Mouse (Mus musculus) neural tube, embryonic 15.5 days (tissue): ENCODE measurements around the gene Tenm2. TPM values are rescaled to one million over a fixed set of nuclear protein-coding genes. Genes with fewer than 3 reads are reported as not detected.

Experiments used
- ATAC-seq: fragments of 200-750 bp; cut with Nextera tagmentation; 2 replicates; pipeline ENCODE4 v1.8.0; 2017; ENCODE audit warnings: mild to moderate bottlenecking, moderate TSS enrichment, moderate library complexity; ENCODE audit not compliant: low FRiP score
- H3K27ac ChIP-seq: fragments of 300-500 bp; sonication (generic); replicated peaks from 2 replicates; pipeline ENCODE4 v1.5.1; 2015; ENCODE audit warnings: mild to moderate bottlenecking, inconsistent platforms
- H3K27me3 ChIP-seq: fragments of 300-500 bp; sonication (generic); replicated peaks from 2 replicates; pipeline ENCODE4 v1.6.1; 2015; ENCODE audit warnings: inconsistent platforms
- H3K36me3 ChIP-seq: fragments of 300-500 bp; sonication (generic); 2 replicates; pipeline ENCODE4 v1.6.1; 2015; ENCODE audit warnings: inconsistent platforms
- H3K4me1 ChIP-seq: fragments of 300-500 bp; sonication (generic); 2 replicates; pipeline ENCODE4 v1.6.1; 2015; ENCODE audit warnings: inconsistent platforms
- H3K4me2 ChIP-seq: fragments of 300-500 bp; sonication (generic); 2 replicates; pipeline ENCODE4 v1.6.1; 2015; ENCODE audit warnings: inconsistent platforms, mild to moderate bottlenecking, moderate library complexity
- H3K4me3 ChIP-seq: fragments of 300-500 bp; sonication (generic); replicated peaks from 2 replicates; pipeline ENCODE4 v1.5.1; 2015; ENCODE audit warnings: mild to moderate bottlenecking, inconsistent platforms
- H3K9ac ChIP-seq: fragments of 300-500 bp; sonication (generic); replicated peaks from 2 replicates; pipeline ENCODE4 v1.6.1; 2015; ENCODE audit warnings: mild to moderate bottlenecking, inconsistent platforms
- H3K9me3 ChIP-seq: fragments of 300-500 bp; sonication (generic); replicated peaks from 2 replicates; pipeline ENCODE4 v1.6.1; 2016; ENCODE audit warnings: inconsistent platforms
- WGBS: fragments of 180-500 bp; shearing (Covaris S2); methylation state at CpG from one replicate; pipeline ENCODE4 v1.1.7; 2015; ENCODE audit warnings: mixed read lengths; 5-methylcytosine and 5-hydroxymethylcytosine counted together
- polyA plus RNA-seq: library from polyadenylated mRNA; unstranded; fragments of >200 nt; fragmentation: Nextera tagmentation; extraction: Ambion mirVana; gene quantifications from 2 replicates; pipeline ENCODE4 v1.2.1, GENCODE M21; 2015

Tenm2 gene
- polyA plus RNA-seq, 1 experiment from 2014 or later: 34.7 TPM

DNA sequence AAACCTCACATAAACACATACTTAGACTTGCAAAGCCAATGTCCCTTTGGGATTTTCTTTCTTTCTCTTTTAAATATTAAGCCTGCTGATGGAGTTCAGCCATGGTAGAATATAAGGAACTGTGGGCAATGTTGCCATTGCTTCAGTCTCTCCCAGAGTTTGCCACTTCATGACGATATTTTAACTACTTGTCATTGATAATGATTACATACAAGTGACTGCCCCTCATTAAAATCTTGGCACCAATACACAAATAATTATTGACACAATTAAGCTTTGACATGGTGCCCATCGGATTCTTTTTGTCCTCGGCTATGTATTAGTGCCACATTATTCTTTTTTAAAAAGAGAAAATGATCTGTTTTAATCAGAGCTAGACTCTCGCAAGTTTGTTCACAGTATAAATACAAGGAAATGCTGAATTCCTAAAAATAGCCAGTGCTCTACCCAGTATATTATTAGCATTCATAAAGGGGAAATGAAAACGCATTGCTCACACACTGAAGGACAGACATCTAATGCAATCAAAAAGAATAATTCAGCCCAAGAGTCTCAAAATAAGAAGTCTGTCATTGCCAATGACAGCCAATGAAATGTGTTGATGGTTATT lies 158.7 kb downstream of the Tenm2 start:
- Histone ChIP-seq H3K4me3 (no peak overlapping the region), H3K4me1 (no peaks in the 10 kb centered on the region), H3K9ac (no peak overlapping the region), H3K27me3 (no peaks in the 10 kb centered on the region), H3K4me2 (no peak overlapping the region), H3K9me3 (no peaks in the 10 kb centered on the region), H3K36me3 (no peaks in the 10 kb centered on the region), H3K27ac (no peak overlapping the region)
- no peak for ATAC-seq
- 71% methylated on average over 5 of the region's 5 CpGs for WGBS

- Histone ChIP-seq H3K9me3 (no peaks in the 10 kb centered on the region), H3K4me2 (no peak overlapping the region), H3K27ac (no peak overlapping the region), H3K27me3 (no peaks in the 10 kb centered on the region), H3K4me3 (no peak overlapping the region), H3K36me3 (no peaks in the 10 kb centered on the region), H3K9ac (no peak overlapping the region), H3K4me1 (no peaks in the 10 kb centered on the region)
- WGBS: 88% methylated on average over 10 of the region's 10 CpGs
- no peak for ATAC-seq
Measured at GRCm38 (mm10) chr11:37075349-37075748, 160.4 kb downstream of the Tenm2 start.

DNA sequence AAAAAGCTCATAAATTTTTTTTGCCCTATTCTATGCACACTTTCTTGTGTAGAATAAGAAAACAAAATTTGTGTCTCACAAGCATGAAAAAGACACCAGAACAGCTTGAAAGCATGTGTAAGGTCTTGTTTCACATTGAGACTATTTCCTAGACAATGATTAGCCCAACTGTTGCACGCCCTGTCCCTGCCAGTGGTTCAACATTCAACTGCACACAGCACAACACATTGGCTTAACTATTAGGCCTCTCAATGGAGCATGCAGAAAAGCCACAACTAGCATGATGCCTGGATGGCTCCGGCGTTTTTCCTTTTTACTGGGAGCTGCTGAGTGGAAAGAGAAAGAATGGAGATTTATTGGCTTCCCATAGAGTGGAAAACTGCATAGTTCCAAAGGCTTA lies 170.3 kb downstream of the Tenm2 start:
- no peak overlapping the region for H3K4me2 ChIP-seq
- H3K27me3 ChIP-seq: no peaks in the 10 kb centered on the region
- no peaks in the 10 kb centered on the region for H3K4me1 ChIP-seq
- no peak overlapping the region for H3K27ac ChIP-seq
- 24% methylated on average over 3 of the region's 3 CpGs for WGBS
- no peak overlapping the region for H3K9ac ChIP-seq
- no peaks in the 10 kb centered on the region for H3K9me3 ChIP-seq
- no peaks in the 10 kb centered on the region for H3K36me3 ChIP-seq
- no peak overlapping the region for H3K4me3 ChIP-seq
- ATAC-seq: no peak

DNA sequence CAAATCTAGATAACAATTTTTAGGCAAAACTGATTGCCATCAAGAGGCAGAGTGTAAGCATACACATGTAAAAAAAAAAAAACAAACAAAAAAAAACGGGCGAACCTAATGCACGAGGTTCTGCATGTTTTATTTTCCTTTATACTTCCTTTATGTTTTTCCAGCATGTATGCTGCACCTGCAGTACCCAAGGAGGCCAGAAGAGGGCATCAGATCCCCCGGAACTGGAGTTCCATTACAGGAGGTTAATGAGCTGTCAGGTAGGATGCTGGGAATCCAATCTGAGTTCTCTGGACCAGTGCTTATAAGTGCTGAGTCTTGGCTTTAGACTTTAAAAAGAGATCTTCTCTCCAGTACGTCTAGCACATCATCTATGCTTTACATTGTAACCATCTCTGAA lies 189.1 kb downstream of the Tenm2 start:
- no peaks in the 10 kb centered on the region for H3K27me3 ChIP-seq
- WGBS: 62% methylated on average over 5 of the region's 5 CpGs
- no peaks in the 10 kb centered on the region for H3K9me3 ChIP-seq
- no peaks in the 10 kb centered on the region for H3K36me3 ChIP-seq
- H3K4me2 ChIP-seq: no peak overlapping the region
- no peak overlapping the region for H3K9ac ChIP-seq
- ATAC-seq: no peak
- 0 out of 2 replicates have a peak, but pooled peaks cover under 1% of the 10 kb centered on the region for H3K4me1 ChIP-seq
- H3K27ac ChIP-seq: no peak overlapping the region
- H3K4me3 ChIP-seq: no peak overlapping the region

DNA sequence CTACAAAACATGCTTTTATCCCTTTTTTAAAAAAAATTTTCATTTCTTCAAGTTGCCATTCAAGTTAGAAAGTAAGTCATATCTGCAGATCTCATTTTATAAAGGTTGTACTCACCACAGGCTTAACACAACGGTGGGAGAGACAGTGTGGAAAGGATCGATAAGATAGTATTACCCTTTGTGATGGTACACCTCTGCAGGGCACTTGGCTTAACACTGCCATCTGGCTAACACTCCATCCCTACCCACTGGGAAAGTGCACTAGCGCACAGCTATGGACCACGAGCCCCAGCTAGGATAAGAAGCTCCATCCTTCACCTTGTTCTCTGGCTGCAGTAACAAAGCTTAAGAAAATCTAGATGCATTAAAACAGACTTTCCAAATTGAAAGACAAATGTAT lies 194.5 kb downstream of the Tenm2 start:
- Histone ChIP-seq H3K4me2 (no peak overlapping the region), H3K36me3 (no peaks in the 10 kb centered on the region), H3K9ac (no peak overlapping the region), H3K4me3 (no peak overlapping the region), H3K27ac (no peak overlapping the region), H3K4me1 (0 out of 2 replicates have a peak, but pooled peaks cover 4% of the 10 kb centered on the region), H3K27me3 (no peaks in the 10 kb centered on the region), H3K9me3 (no peaks in the 10 kb centered on the region)
- ATAC-seq: no peak
- WGBS: 76% methylated on average over 4 of the region's 4 CpGs

DNA sequence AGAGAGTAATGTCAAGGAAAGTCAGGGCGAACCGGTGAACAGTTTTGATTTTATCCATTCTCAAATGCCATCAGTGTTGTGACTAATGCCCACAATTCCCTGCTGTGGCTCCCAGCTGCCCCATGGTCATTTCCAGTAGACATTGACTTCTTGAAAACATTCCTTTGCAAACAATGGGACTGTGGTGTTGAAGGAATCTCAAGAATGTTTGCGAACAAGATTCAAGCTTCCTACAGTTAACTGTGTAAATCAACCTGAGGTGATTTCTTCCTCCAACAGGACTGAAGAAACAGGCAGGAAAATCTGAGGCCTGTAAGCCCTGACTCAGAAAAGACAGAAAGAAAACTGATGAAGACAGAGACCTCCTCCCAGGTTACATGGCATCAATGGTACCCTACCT lies 196.5 kb downstream of the Tenm2 start:
- Histone ChIP-seq H3K4me3 (no peak overlapping the region), H3K27me3 (no peaks in the 10 kb centered on the region), H3K4me2 (no peak overlapping the region), H3K9me3 (no peaks in the 10 kb centered on the region), H3K9ac (no peak overlapping the region), H3K36me3 (no peaks in the 10 kb centered on the region), H3K27ac (no peak overlapping the region), H3K4me1 (0 out of 2 replicates have a peak, but pooled peaks cover 4% of the 10 kb centered on the region)
- ATAC-seq: no peak
- 83% methylated on average over 3 of the region's 3 CpGs for WGBS

- WGBS: 49% methylated on average over 7 of the region's 7 CpGs
- no peak overlapping the region for H3K27ac ChIP-seq
- no peaks in the 10 kb centered on the region for H3K36me3 ChIP-seq
- no peak for ATAC-seq
- no peak overlapping the region for H3K4me2 ChIP-seq
- no peaks in the 10 kb centered on the region for H3K27me3 ChIP-seq
- no peak overlapping the region for H3K9ac ChIP-seq
- no peak overlapping the region for H3K4me3 ChIP-seq
- H3K9me3 ChIP-seq: no peaks in the 10 kb centered on the region
- H3K4me1 ChIP-seq: no peaks in the 10 kb centered on the region
Measured at GRCm38 (mm10) chr11:37031305-37032055, 204.3 kb downstream of the Tenm2 start.

GRCm38 (mm10) chr11:37011900-37012299 lies 223.9 kb downstream of the Tenm2 start:
- Histone ChIP-seq H3K4me2 (no peak overlapping the region), H3K9me3 (no peaks in the 10 kb centered on the region), H3K9ac (no peak overlapping the region), H3K27ac (no peak overlapping the region), H3K4me1 (no peaks in the 10 kb centered on the region), H3K27me3 (no peaks in the 10 kb centered on the region), H3K4me3 (no peak overlapping the region), H3K36me3 (no peaks in the 10 kb centered on the region)
- 100% methylated on average over 1 of the region's 1 CpGs for WGBS
- no peak for ATAC-seq

- ATAC-seq: no peak
- 62% methylated on average over 1 of the region's 1 CpGs for WGBS
Measured at GRCm38 (mm10) chr11:37009243-37009642, 226.5 kb downstream of the Tenm2 start.

DNA sequence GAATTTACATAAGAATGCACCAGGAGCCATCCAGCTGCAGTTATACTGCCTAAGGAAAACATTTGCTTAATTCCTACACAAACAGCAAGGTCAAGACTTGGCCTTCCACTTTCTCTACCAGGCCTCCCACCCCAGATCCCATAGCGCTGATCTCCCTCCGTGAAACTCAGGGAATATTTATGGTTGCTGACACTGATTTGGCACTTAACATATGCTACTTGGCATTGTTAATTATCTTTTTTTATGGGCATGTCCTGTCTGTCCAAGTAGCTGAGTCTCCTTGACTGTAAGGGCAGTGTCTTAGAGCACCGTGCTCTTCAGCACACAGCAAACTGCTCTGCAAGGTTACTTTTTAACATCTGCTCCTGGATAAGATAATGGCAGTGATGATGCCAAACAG lies 238.1 kb downstream of the Tenm2 start:
- no peak overlapping the region for H3K9ac ChIP-seq
- H3K36me3 ChIP-seq: no peaks in the 10 kb centered on the region
- no peaks in the 10 kb centered on the region for H3K4me1 ChIP-seq
- no peaks in the 10 kb centered on the region for H3K9me3 ChIP-seq
- 26% methylated on average over 3 of the region's 3 CpGs for WGBS
- H3K27ac ChIP-seq: no peak overlapping the region
- no peak for ATAC-seq
- no peak overlapping the region for H3K4me3 ChIP-seq
- H3K27me3 ChIP-seq: no peaks in the 10 kb centered on the region
- H3K4me2 ChIP-seq: no peak overlapping the region

More at GRCm38 (mm10) chr11:37009243-37009642, 226.5 kb downstream of the Tenm2 start:
- H3K4me3 ChIP-seq: no peak overlapping the region
- H3K4me1 ChIP-seq: no peaks in the 10 kb centered on the region
- no peak overlapping the region for H3K4me2 ChIP-seq
- no peak overlapping the region for H3K27ac ChIP-seq
- H3K36me3 ChIP-seq: no peaks in the 10 kb centered on the region
- no peaks in the 10 kb centered on the region for H3K27me3 ChIP-seq
- H3K9me3 ChIP-seq: no peaks in the 10 kb centered on the region
- no peak overlapping the region for H3K9ac ChIP-seq

- Histone ChIP-seq H3K4me3 (no peak overlapping the region), H3K27me3 (no peaks in the 10 kb centered on the region), H3K36me3 (no peaks in the 10 kb centered on the region), H3K27ac (no peak overlapping the region), H3K4me2 (no peak overlapping the region), H3K9ac (no peak overlapping the region), H3K4me1 (peaks cover 9% of the 10 kb centered on the region), H3K9me3 (no peaks in the 10 kb centered on the region)
- WGBS: 74% methylated on average over 3 of the region's 3 CpGs
- no peak for ATAC-seq
Measured at GRCm38 (mm10) chr11:36990895-36991294, 244.9 kb downstream of the Tenm2 start.

DNA sequence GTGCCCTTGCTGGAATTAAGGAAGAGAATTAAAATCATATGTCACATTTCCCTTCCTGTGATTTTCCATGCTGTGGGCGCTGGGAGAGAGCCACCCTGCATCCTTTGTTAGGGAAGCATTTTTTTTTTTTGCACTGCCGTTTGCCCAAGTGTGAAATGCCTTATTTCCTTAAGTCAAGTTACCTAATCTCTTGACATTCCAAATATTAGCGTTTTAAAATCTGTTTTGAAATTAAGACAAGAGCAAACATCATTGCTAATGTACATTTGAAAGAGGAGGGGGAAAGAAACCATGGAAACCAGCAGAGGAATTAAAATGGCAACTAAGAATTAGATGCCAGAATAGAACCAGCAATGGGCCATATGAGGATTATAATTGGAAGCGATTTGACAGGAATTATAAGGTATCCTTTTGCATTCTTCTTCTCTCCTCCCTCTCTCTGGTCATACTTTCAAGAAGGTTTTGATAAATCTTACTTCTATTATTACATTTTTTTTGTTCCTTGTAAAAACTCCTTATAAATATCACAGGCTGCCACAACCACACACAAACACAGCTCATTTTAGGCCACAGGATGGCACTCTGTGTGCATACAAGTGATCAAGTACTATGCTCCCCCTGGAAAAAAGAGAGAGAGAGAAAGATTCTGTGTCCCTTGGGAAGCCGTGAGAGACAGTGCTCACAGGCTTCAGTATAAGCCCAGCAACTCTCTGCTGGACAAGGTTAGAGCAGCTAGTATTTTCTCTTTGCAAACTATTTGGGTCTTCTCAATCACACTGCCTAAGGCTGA lies 246.8 kb downstream of the Tenm2 start:
- no peak overlapping the region for H3K4me2 ChIP-seq
- WGBS: 39% methylated on average over 5 of the region's 5 CpGs
- H3K27ac ChIP-seq: peak overlapping the region; percentile 63
- H3K36me3 ChIP-seq: no peaks in the 10 kb centered on the region
- no peaks in the 10 kb centered on the region for H3K9me3 ChIP-seq
- H3K9ac ChIP-seq: no peak overlapping the region
- no peak overlapping the region for H3K4me3 ChIP-seq
- peak; percentile 89 for ATAC-seq
- H3K27me3 ChIP-seq: no peaks in the 10 kb centered on the region
- peaks cover 9% of the 10 kb centered on the region for H3K4me1 ChIP-seq
